Mouse (Mus musculus): ENCODE results near the gene Gm14214. TPM values are rescaled to one million over a fixed set of nuclear protein-coding genes. Genes with fewer than 3 reads are reported as not detected.

The Gm14214 gene
- polyA plus RNA-seq, 1 experiment: not detected

GRCm38 (mm10) chr2:154789381-154789780, 19.6 kb upstream of the Gm14214 start:
- H3K27ac ChIP-seq (ENCODE audit: insufficient read depth, low read depth, low read length): no peak overlapping the region
- H3K4me1 ChIP-seq (ENCODE audit: control insufficient read depth, insufficient read depth, low read length): peaks cover 7% of the 10 kb centered on the region
- DNase-seq: peak; percentile 16
- H3K36me3 ChIP-seq (ENCODE audit: control insufficient read depth, insufficient read depth, low read length): no peaks in the 10 kb centered on the region
- H3K27me3 ChIP-seq (replicated peaks; ENCODE audit: control insufficient read depth, insufficient read depth, low read length): no peaks in the 10 kb centered on the region
- H3K4me3 ChIP-seq (ENCODE audit: insufficient read depth, low read depth, low read length): no peak overlapping the region
- TF ChIP-seq CTCF (conservative IDR thresholded peaks at IDR 0.05; ENCODE audit: insufficient read depth, insufficient read length, low read depth, low read length) (no peak), POLR2A (IDR thresholded peaks at IDR 0.05; ENCODE audit: low read depth, low read length) (no peak)
- WGBS: 66% methylated on average over 6 of the region's 6 CpGs

GRCm38 (mm10) chr2:154786776-154787175, 16.9 kb upstream of the Gm14214 start:
- WGBS: 55% methylated on average over 11 of the region's 11 CpGs
- TF ChIP-seq POLR2A (IDR thresholded peaks at IDR 0.05; ENCODE audit: low read depth, low read length): no peak
- no peak for TF ChIP-seq CTCF (conservative IDR thresholded peaks at IDR 0.05; ENCODE audit: insufficient read depth, insufficient read length, low read depth, low read length)
- no peaks in the 10 kb centered on the region for H3K4me1 ChIP-seq (ENCODE audit: control insufficient read depth, insufficient read depth, low read length)
- H3K36me3 ChIP-seq (ENCODE audit: control insufficient read depth, insufficient read depth, low read length): no peaks in the 10 kb centered on the region
- peak; percentile 23 for DNase-seq
- H3K27me3 ChIP-seq (replicated peaks; ENCODE audit: control insufficient read depth, insufficient read depth, low read length): no peaks in the 10 kb centered on the region
- H3K4me3 ChIP-seq (ENCODE audit: insufficient read depth, low read depth, low read length): no peak overlapping the region
- H3K27ac ChIP-seq (ENCODE audit: insufficient read depth, low read depth, low read length): no peak overlapping the region

- TF ChIP-seq CTCF (conservative IDR thresholded peaks at IDR 0.05; ENCODE audit: insufficient read depth, insufficient read length, low read depth, low read length): no peak
- no peak for TF ChIP-seq POLR2A (IDR thresholded peaks at IDR 0.05; ENCODE audit: low read depth, low read length)
- Histone ChIP-seq H3K27me3 (replicated peaks; ENCODE audit: control insufficient read depth, insufficient read depth, low read length) (no peaks in the 10 kb centered on the region), H3K4me1 (ENCODE audit: control insufficient read depth, insufficient read depth, low read length) (no peaks in the 10 kb centered on the region), H3K4me3 (ENCODE audit: insufficient read depth, low read depth, low read length) (no peak overlapping the region), H3K36me3 (ENCODE audit: control insufficient read depth, insufficient read depth, low read length) (no peaks in the 10 kb centered on the region), H3K27ac (ENCODE audit: insufficient read depth, low read depth, low read length) (no peak overlapping the region)
- 72% methylated on average over 3 of the region's 3 CpGs for WGBS
- no peak for DNase-seq
Measured at GRCm38 (mm10) chr2:154786187-154786586, 16.4 kb upstream of the Gm14214 start.

- TF ChIP-seq CTCF (conservative IDR thresholded peaks at IDR 0.05; ENCODE audit: insufficient read depth, insufficient read length, low read depth, low read length) (no peak), POLR2A (IDR thresholded peaks at IDR 0.05; ENCODE audit: low read depth, low read length) (no peak)
- WGBS: 69% methylated on average over 3 of the region's 3 CpGs
- Histone ChIP-seq H3K36me3 (ENCODE audit: control insufficient read depth, insufficient read depth, low read length) (no peaks in the 10 kb centered on the region), H3K4me3 (ENCODE audit: insufficient read depth, low read depth, low read length) (no peak overlapping the region), H3K27me3 (replicated peaks; ENCODE audit: control insufficient read depth, insufficient read depth, low read length) (no peaks in the 10 kb centered on the region), H3K27ac (ENCODE audit: insufficient read depth, low read depth, low read length) (no peak overlapping the region), H3K4me1 (ENCODE audit: control insufficient read depth, insufficient read depth, low read length) (no peaks in the 10 kb centered on the region; the same call in 1 of the 2 replicates)
- DNase-seq: no peak
Measured at GRCm38 (mm10) chr2:154785284-154785683, 15.5 kb upstream of the Gm14214 start.

- TF ChIP-seq CTCF (conservative IDR thresholded peaks at IDR 0.05; ENCODE audit: insufficient read depth, insufficient read length, low read depth, low read length) (no peak), POLR2A (IDR thresholded peaks at IDR 0.05; ENCODE audit: low read depth, low read length) (no peak)
- no peak overlapping the region for H3K4me3 ChIP-seq (ENCODE audit: insufficient read depth, low read depth, low read length)
- no peaks in the 10 kb centered on the region; the same call in 1 of the 2 replicates for H3K4me1 ChIP-seq (ENCODE audit: control insufficient read depth, insufficient read depth, low read length)
- 57% methylated on average over 17 of the region's 17 CpGs for WGBS
- no peak for DNase-seq
- H3K27me3 ChIP-seq (replicated peaks; ENCODE audit: control insufficient read depth, insufficient read depth, low read length): no peaks in the 10 kb centered on the region
- H3K27ac ChIP-seq (ENCODE audit: insufficient read depth, low read depth, low read length): no peak overlapping the region
- H3K36me3 ChIP-seq (ENCODE audit: control insufficient read depth, insufficient read depth, low read length): no peaks in the 10 kb centered on the region
Measured at GRCm38 (mm10) chr2:154782856-154783650, 13.2 kb upstream of the Gm14214 start.

- TF ChIP-seq CTCF (conservative IDR thresholded peaks at IDR 0.05; ENCODE audit: insufficient read depth, insufficient read length, low read depth, low read length): no peak
- Histone ChIP-seq H3K27me3 (replicated peaks; ENCODE audit: control insufficient read depth, insufficient read depth, low read length) (no peaks in the 10 kb centered on the region), H3K4me1 (ENCODE audit: control insufficient read depth, insufficient read depth, low read length) (no peaks in the 10 kb centered on the region; the same call in 1 of the 2 replicates), H3K4me3 (ENCODE audit: insufficient read depth, low read depth, low read length) (no peak overlapping the region), H3K27ac (ENCODE audit: insufficient read depth, low read depth, low read length) (no peak overlapping the region), H3K36me3 (ENCODE audit: control insufficient read depth, insufficient read depth, low read length) (no peaks in the 10 kb centered on the region)
- WGBS: 55% methylated on average over 4 of the region's 4 CpGs
- DNase-seq: peak; percentile 36
Measured at GRCm38 (mm10) chr2:154782361-154782760, 12.5 kb upstream of the Gm14214 start.

- 72% methylated on average over 3 of the region's 3 CpGs for WGBS
- no peak overlapping the region for H3K4me3 ChIP-seq (ENCODE audit: insufficient read depth, low read depth, low read length)
- no peaks in the 10 kb centered on the region; the same call in 1 of the 2 replicates for H3K4me1 ChIP-seq (ENCODE audit: control insufficient read depth, insufficient read depth, low read length)
- no peak overlapping the region for H3K27ac ChIP-seq (ENCODE audit: insufficient read depth, low read depth, low read length)
- H3K36me3 ChIP-seq (ENCODE audit: control insufficient read depth, insufficient read depth, low read length): no peaks in the 10 kb centered on the region
- no peak for TF ChIP-seq POLR2A (IDR thresholded peaks at IDR 0.05; ENCODE audit: low read depth, low read length)
- no peak for TF ChIP-seq CTCF (conservative IDR thresholded peaks at IDR 0.05; ENCODE audit: insufficient read depth, insufficient read length, low read depth, low read length)
- no peak for DNase-seq
- no peaks in the 10 kb centered on the region for H3K27me3 ChIP-seq (replicated peaks; ENCODE audit: control insufficient read depth, insufficient read depth, low read length)
Measured at GRCm38 (mm10) chr2:154779648-154780047, 9.8 kb upstream of the Gm14214 start.
